25 mouse cellular contexts compared by ENCODE assay signal in the genomic region with DNA sequence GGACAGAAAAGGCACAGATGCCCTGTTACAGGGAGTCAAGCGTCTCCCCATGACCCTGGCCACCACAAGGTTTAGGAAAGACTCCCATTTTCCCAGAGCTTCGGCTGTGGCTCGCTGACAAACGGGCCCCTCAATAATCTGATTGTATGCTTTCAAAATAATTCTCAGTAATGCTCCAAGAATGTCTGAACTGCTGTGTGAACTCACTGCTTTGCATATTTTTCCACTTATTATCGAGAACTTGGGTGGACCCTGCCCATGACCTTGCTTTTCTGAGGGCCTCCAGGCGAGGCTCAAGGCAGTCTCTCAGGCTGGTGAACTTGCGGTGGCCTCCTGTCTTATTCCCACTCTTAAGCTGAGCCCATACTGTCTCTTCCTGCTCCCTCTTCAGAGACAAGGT.
DNase-seq lines count a peak whose midpoint lies in the region; ATAC-seq and TF ChIP-seq lines count a peak whose summit lies in the region.
"Had no signal": no experiment of that assay in that cellular context is flagged by ENCODE, and none has a peak within 500 bp of the region (broad histone marks: within the 10 kb centered on the region; RNA-seq: fewer than 3 reads in every experiment).

No protein-coding gene starts in this region.

- intact Hi-C loops in left cerebral cortex, postnatal 10 days (cut with DNase I), result no loop called here

- no peak overlapping the region for H3K9ac ChIP-seq in intestine, embryonic 15.5 days
- H3K9ac ChIP-seq in intestine, postnatal 0 days (ENCODE audit: low read depth, low read length), result no peak overlapping the region
- H3K9ac ChIP-seq in midbrain, embryonic 13.5 days (replicated peaks), result no peak overlapping the region
- H3K9ac ChIP-seq in neural tube, embryonic 15.5 days (replicated peaks), result no peak overlapping the region
- H3K9ac ChIP-seq: forebrain, embryonic 12.5 days; hindbrain, embryonic 13.5 days had no signal

- no peak for DNase-seq in midbrain, embryonic 10.5 days (ENCODE audit: low spot score)
- peak; percentile 70 for DNase-seq in Muller cell, postnatal 12 days (ENCODE audit: inconsistent ontology term)
- DNase-seq in left cerebral cortex, postnatal 10 days (ENCODE audit: extremely low spot score in 1 of 2, low spot score in 2 of 2), result no peak
- DNase-seq: adrenal gland, postnatal 25 days; B cell, adult 2 months; cerebellum, adult 18-20 months; cerebellum, adult 9-11 months; cerebellum, postnatal 36 days; gastrocnemius, postnatal 14 days; heart, postnatal 10 days had no signal

- ATAC-seq in intestine, embryonic 15.5 days, result peak; percentile 36
- no peak; the same call in 1 of the 2 replicates for ATAC-seq in intestine, postnatal 0 days
- ATAC-seq in midbrain, embryonic 13.5 days, result no peak
- ATAC-seq in neural tube, embryonic 15.5 days (ENCODE audit: low FRiP score), result no peak
- ATAC-seq: activated CD4-positive, CD25-positive, alpha-beta regulatory T cell, adult 4 months; CD4-positive, CD25-positive, alpha-beta regulatory T cell, adult 4 months; forebrain, embryonic 16.5 days; hindbrain, postnatal 0 days; Patski had no signal

- H3K9me3 ChIP-seq in intestine, embryonic 15.5 days, result no peaks in the 10 kb centered on the region
- H3K9me3 ChIP-seq in intestine, postnatal 0 days (ENCODE audit: control insufficient read depth), result no peaks in the 10 kb centered on the region
- H3K9me3 ChIP-seq in midbrain, embryonic 10.5 days (replicated peaks), result no peaks in the 10 kb centered on the region
- no peaks in the 10 kb centered on the region for H3K9me3 ChIP-seq in midbrain, embryonic 13.5 days
- H3K9me3 ChIP-seq in neural tube, embryonic 15.5 days (replicated peaks), result no peaks in the 10 kb centered on the region
- H3K9me3 ChIP-seq: embryonic facial prominence, embryonic 10.5 days; forebrain, embryonic 12.5 days; G1E; hindbrain, embryonic 13.5 days had no signal

- no peaks in the 10 kb centered on the region for H3K27me3 ChIP-seq in intestine, embryonic 15.5 days (replicated peaks)
- H3K27me3 ChIP-seq in intestine, postnatal 0 days (replicated peaks; ENCODE audit: control insufficient read depth, insufficient read depth, low read length), result no peaks in the 10 kb centered on the region
- no peaks in the 10 kb centered on the region for H3K27me3 ChIP-seq in midbrain, embryonic 10.5 days (ENCODE audit: low read depth, poor library complexity, severe bottlenecking)
- no peaks in the 10 kb centered on the region for H3K27me3 ChIP-seq in midbrain, embryonic 13.5 days
- no peaks in the 10 kb centered on the region; the same call in 1 of the 2 replicates for H3K27me3 ChIP-seq in neural tube, embryonic 15.5 days (replicated peaks)
- H3K27me3 ChIP-seq: hindbrain, embryonic 13.5 days; Patski had no signal

- no peak overlapping the region for H3K27ac ChIP-seq in intestine, embryonic 15.5 days
- H3K27ac ChIP-seq in intestine, postnatal 0 days (ENCODE audit: low read depth, low read length), result no peak overlapping the region
- peak overlapping the region; percentile 49; the same call in 1 of the 2 replicates for H3K27ac ChIP-seq in midbrain, embryonic 10.5 days (replicated peaks)
- H3K27ac ChIP-seq in midbrain, embryonic 13.5 days, result no peak overlapping the region
- H3K27ac ChIP-seq in embryonic fibroblast, embryonic 13.5 days (ENCODE audit: insufficient read depth, low read length), result peak overlapping the region; percentile 91
- H3K27ac ChIP-seq in neural tube, embryonic 15.5 days (replicated peaks), result no peak overlapping the region
- H3K27ac ChIP-seq: embryonic facial prominence, embryonic 10.5 days; forebrain, embryonic 12.5 days; hindbrain, embryonic 13.5 days; hindbrain, postnatal 0 days had no signal

- no peak overlapping the region for H3K4me3 ChIP-seq in intestine, embryonic 15.5 days (replicated peaks)
- H3K4me3 ChIP-seq in intestine, postnatal 0 days (ENCODE audit: low read depth, low read length), result no peak overlapping the region
- H3K4me3 ChIP-seq in midbrain, embryonic 10.5 days, result no peak overlapping the region
- no peak overlapping the region for H3K4me3 ChIP-seq in midbrain, embryonic 13.5 days (replicated peaks)
- H3K4me3 ChIP-seq in embryonic fibroblast, embryonic 13.5 days (ENCODE audit: insufficient read depth, low read length), result no peak overlapping the region
- H3K4me3 ChIP-seq in neural tube, embryonic 15.5 days (replicated peaks), result no peak overlapping the region
- H3K4me3 ChIP-seq: embryonic facial prominence, embryonic 10.5 days; erythroblast, embryonic 14.5 days; forebrain, embryonic 12.5 days; hindbrain, embryonic 13.5 days had no signal

- H3K4me1 ChIP-seq in intestine, embryonic 15.5 days (replicated peaks), result peaks cover 18% of the 10 kb centered on the region
- H3K4me1 ChIP-seq in intestine, postnatal 0 days (replicated peaks; ENCODE audit: control insufficient read depth, insufficient read depth, low read length), result peaks cover 13% of the 10 kb centered on the region
- H3K4me1 ChIP-seq in midbrain, embryonic 10.5 days, result peaks cover 27% of the 10 kb centered on the region
- H3K4me1 ChIP-seq in midbrain, embryonic 13.5 days (replicated peaks), result peaks cover 23% of the 10 kb centered on the region
- peaks cover 6% of the 10 kb centered on the region; the same call in 1 of the 2 replicates for H3K4me1 ChIP-seq in embryonic fibroblast, embryonic 13.5 days (ENCODE audit: control insufficient read depth, insufficient read depth, low read length)
- peaks cover 15% of the 10 kb centered on the region for H3K4me1 ChIP-seq in neural tube, embryonic 15.5 days

- no peak for TF ChIP-seq CTCF in intestine, postnatal 0 days (IDR thresholded peaks at IDR 0.05; ENCODE audit: low read depth)
- TF ChIP-seq CTCF in embryonic fibroblast, embryonic 13.5 days (IDR thresholded peaks at IDR 0.05; ENCODE audit: borderline replicate concordance, insufficient read depth, low read length), result no peak

- H3K4me2 ChIP-seq in intestine, embryonic 15.5 days (replicated peaks), result no peak overlapping the region
- no peak overlapping the region; the same call in 1 of the 2 replicates for H3K4me2 ChIP-seq in intestine, postnatal 0 days (replicated peaks; ENCODE audit: low read depth)
- H3K4me2 ChIP-seq in midbrain, embryonic 13.5 days (replicated peaks), result no peak overlapping the region
- no peak overlapping the region for H3K4me2 ChIP-seq in neural tube, embryonic 15.5 days
- H3K4me2 ChIP-seq: forebrain, embryonic 12.5 days; hindbrain, embryonic 13.5 days had no signal

- no peak for TF ChIP-seq POLR2A in embryonic fibroblast, embryonic 13.5 days (IDR thresholded peaks at IDR 0.05; ENCODE audit: low read depth, low read length)

- WGBS in intestine, embryonic 15.5 days, result 55% methylated on average over 7 of the region's 7 CpGs
- 40% methylated on average over 7 of the region's 7 CpGs for WGBS in intestine, postnatal 0 days
- WGBS in midbrain, embryonic 10.5 days, result 81% methylated on average over 7 of the region's 7 CpGs
- WGBS in midbrain, embryonic 13.5 days, result 61% methylated on average over 7 of the region's 7 CpGs
- WGBS in neural tube, embryonic 15.5 days, result 83% methylated on average over 7 of the region's 7 CpGs

- no peaks in the 10 kb centered on the region for H3K36me3 ChIP-seq in intestine, embryonic 15.5 days
- no peaks in the 10 kb centered on the region for H3K36me3 ChIP-seq in intestine, postnatal 0 days (ENCODE audit: control insufficient read depth, insufficient read depth)
- no peaks in the 10 kb centered on the region for H3K36me3 ChIP-seq in midbrain, embryonic 10.5 days
- no peaks in the 10 kb centered on the region for H3K36me3 ChIP-seq in midbrain, embryonic 13.5 days
- H3K36me3 ChIP-seq in neural tube, embryonic 15.5 days, result no peaks in the 10 kb centered on the region
- H3K36me3 ChIP-seq: embryonic facial prominence, embryonic 10.5 days; forebrain, embryonic 12.5 days; G1E; hindbrain, embryonic 13.5 days had no signal

Comparison
In these comparisons a context has a peak if more than half of its experiments do, and no peak if none do; other contexts are left out.
1. H3K27ac ChIP-seq: peak in midbrain, embryonic 10.5 days (single experiment) and embryonic fibroblast, embryonic 13.5 days (single experiment); none in intestine, embryonic 15.5 days (single experiment), intestine, postnatal 0 days (single experiment), midbrain, embryonic 13.5 days (single experiment) and neural tube, embryonic 15.5 days (single experiment).